Mouse (Mus musculus): ENCODE data around the gene Pbx3. TPM values are rescaled to one million over a fixed set of nuclear protein-coding genes. Genes with fewer than 3 reads are reported as not detected.

Pbx3 gene
- polyA plus RNA-seq, 1 experiment from 2014 or later, result 101 TPM

GRCm38 (mm10) chr2:34162484-34162883, 210.5 kb downstream of the Pbx3 start:
- Histone ChIP-seq H3K4me2 (replicated peaks) (no peak overlapping the region), H3K9ac (replicated peaks) (no peak overlapping the region), H3K9me3 (no peaks in the 10 kb centered on the region), H3K4me3 (replicated peaks) (no peak overlapping the region), H3K4me1 (replicated peaks) (peaks cover 3% of the 10 kb centered on the region; the same call in 1 of the 2 replicates), H3K27me3 (no peaks in the 10 kb centered on the region), H3K36me3 (no peaks in the 10 kb centered on the region), H3K27ac (no peak overlapping the region)
- ATAC-seq, result no peak
- WGBS, result 81% methylated on average over 3 of the region's 3 CpGs

GRCm38 (mm10) chr2:34157746-34158145, 215.2 kb downstream of the Pbx3 start:
- H3K4me1 ChIP-seq (replicated peaks), result 0 out of 2 replicates have a peak, but pooled peaks cover 8% of the 10 kb centered on the region
- H3K36me3 ChIP-seq, result no peaks in the 10 kb centered on the region
- no peak for ATAC-seq
- H3K9me3 ChIP-seq, result no peaks in the 10 kb centered on the region
- 92% methylated on average over 3 of the region's 3 CpGs for WGBS
- H3K4me2 ChIP-seq (replicated peaks), result no peak overlapping the region
- no peak overlapping the region for H3K9ac ChIP-seq (replicated peaks)
- no peaks in the 10 kb centered on the region for H3K27me3 ChIP-seq
- H3K4me3 ChIP-seq (replicated peaks), result no peak overlapping the region
- H3K27ac ChIP-seq, result no peak overlapping the region

- ATAC-seq, result no peak
- no peak overlapping the region for H3K27ac ChIP-seq
- H3K9me3 ChIP-seq, result no peaks in the 10 kb centered on the region
- H3K4me3 ChIP-seq (replicated peaks), result no peak overlapping the region
- no peak overlapping the region for H3K4me2 ChIP-seq (replicated peaks)
- no peaks in the 10 kb centered on the region for H3K27me3 ChIP-seq
- 64% methylated on average over 5 of the region's 5 CpGs for WGBS
- H3K4me1 ChIP-seq (replicated peaks), result 0 out of 2 replicates have a peak, but pooled peaks cover 8% of the 10 kb centered on the region
- H3K9ac ChIP-seq (replicated peaks), result no peak overlapping the region
- H3K36me3 ChIP-seq, result no peaks in the 10 kb centered on the region
Measured at GRCm38 (mm10) chr2:34154833-34155232, 218.1 kb downstream of the Pbx3 start.

GRCm38 (mm10) chr2:34153336-34153735, 219.6 kb downstream of the Pbx3 start:
- Histone ChIP-seq H3K27ac (no peak overlapping the region), H3K36me3 (no peaks in the 10 kb centered on the region), H3K9ac (replicated peaks) (no peak overlapping the region), H3K4me3 (replicated peaks) (no peak overlapping the region), H3K9me3 (no peaks in the 10 kb centered on the region), H3K4me1 (replicated peaks) (0 out of 2 replicates have a peak, but pooled peaks cover 8% of the 10 kb centered on the region), H3K27me3 (no peaks in the 10 kb centered on the region), H3K4me2 (replicated peaks) (no peak overlapping the region)
- no peak for ATAC-seq
- WGBS, result 67% methylated on average over 6 of the region's 6 CpGs

- H3K27me3 ChIP-seq, result no peaks in the 10 kb centered on the region
- H3K4me1 ChIP-seq (replicated peaks), result 0 out of 2 replicates have a peak, but pooled peaks cover 12% of the 10 kb centered on the region
- no peak overlapping the region for H3K27ac ChIP-seq
- H3K4me2 ChIP-seq (replicated peaks), result no peak overlapping the region
- H3K4me3 ChIP-seq (replicated peaks), result no peak overlapping the region
- H3K9ac ChIP-seq (replicated peaks), result no peak overlapping the region
- ATAC-seq, result no peak
- no peaks in the 10 kb centered on the region for H3K36me3 ChIP-seq
- H3K9me3 ChIP-seq, result no peaks in the 10 kb centered on the region
- WGBS, result 86% methylated on average over 4 of the region's 4 CpGs
Measured at GRCm38 (mm10) chr2:34150560-34150959, 222.4 kb downstream of the Pbx3 start.

DNA sequence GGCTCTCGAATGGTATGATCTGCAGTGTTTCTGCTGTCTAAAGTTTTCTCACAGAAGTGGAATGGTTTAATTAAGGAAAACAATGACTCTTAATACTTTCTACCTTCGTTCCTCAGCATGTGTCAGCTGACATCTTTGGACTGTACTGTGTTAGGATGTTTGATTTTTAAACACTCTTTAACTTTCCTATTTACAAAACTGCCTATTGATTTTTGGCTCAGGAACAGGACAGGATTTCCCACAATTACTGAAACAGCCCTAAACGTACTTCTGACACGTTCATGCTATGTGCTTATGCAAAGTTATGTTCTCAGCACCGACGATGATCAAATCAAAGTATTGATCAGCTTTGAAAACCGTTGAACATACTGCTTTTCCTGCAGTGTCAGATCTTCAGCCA, 224.7 kb downstream of the Pbx3 start:
- Histone ChIP-seq H3K36me3 (no peaks in the 10 kb centered on the region), H3K4me1 (replicated peaks) (0 out of 2 replicates have a peak, but pooled peaks cover 9% of the 10 kb centered on the region), H3K4me2 (replicated peaks) (no peak overlapping the region), H3K27ac (no peak overlapping the region), H3K9ac (replicated peaks) (no peak overlapping the region), H3K4me3 (replicated peaks) (no peak overlapping the region), H3K27me3 (no peaks in the 10 kb centered on the region), H3K9me3 (no peaks in the 10 kb centered on the region)
- ATAC-seq, result no peak
- 82% methylated on average over 7 of the region's 7 CpGs for WGBS

GRCm38 (mm10) chr2:34147476-34147875, 225.5 kb downstream of the Pbx3 start:
- Histone ChIP-seq H3K36me3 (no peaks in the 10 kb centered on the region), H3K27ac (0 out of 2 replicates have a peak overlapping the region, but pooled peaks have one; percentile 32), H3K4me1 (replicated peaks) (0 out of 2 replicates have a peak, but pooled peaks cover 7% of the 10 kb centered on the region), H3K4me2 (replicated peaks) (no peak overlapping the region), H3K9ac (replicated peaks) (no peak overlapping the region), H3K4me3 (replicated peaks) (no peak overlapping the region), H3K27me3 (no peaks in the 10 kb centered on the region), H3K9me3 (no peaks in the 10 kb centered on the region)
- WGBS, result 74% methylated on average over 14 of the region's 14 CpGs
- ATAC-seq, result no peak

- Histone ChIP-seq H3K27me3 (no peaks in the 10 kb centered on the region), H3K4me3 (replicated peaks) (no peak overlapping the region), H3K27ac (no peak overlapping the region), H3K9me3 (no peaks in the 10 kb centered on the region), H3K36me3 (no peaks in the 10 kb centered on the region), H3K9ac (replicated peaks) (no peak overlapping the region), H3K4me1 (replicated peaks) (0 out of 2 replicates have a peak, but pooled peaks cover 7% of the 10 kb centered on the region), H3K4me2 (replicated peaks) (no peak overlapping the region)
- WGBS, result 77% methylated on average over 4 of the region's 4 CpGs
- no peak for ATAC-seq
Measured at GRCm38 (mm10) chr2:34147036-34147435, 225.9 kb downstream of the Pbx3 start.

DNA sequence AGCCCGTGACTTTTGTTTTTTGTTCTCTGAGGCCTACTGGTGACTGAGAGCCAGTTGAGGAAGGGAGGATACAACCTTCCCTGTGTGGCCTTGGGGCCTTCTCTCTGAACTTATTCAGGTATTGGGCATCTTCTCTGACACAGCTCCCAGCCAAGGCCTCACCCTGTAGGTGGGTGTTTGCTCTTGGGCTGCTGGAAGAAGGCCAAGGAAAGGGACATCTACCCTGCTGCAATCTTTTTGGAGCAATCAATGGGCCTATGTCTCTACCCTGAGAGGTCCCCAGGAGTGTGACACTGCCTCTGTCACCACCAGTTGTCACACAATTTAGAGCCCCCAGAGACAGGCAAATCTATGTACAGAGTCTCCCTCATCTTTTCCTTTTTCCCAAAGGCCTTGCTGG, 226.5 kb downstream of the Pbx3 start:
- WGBS, result 87% methylated on average over 1 of the region's 1 CpGs

DNA sequence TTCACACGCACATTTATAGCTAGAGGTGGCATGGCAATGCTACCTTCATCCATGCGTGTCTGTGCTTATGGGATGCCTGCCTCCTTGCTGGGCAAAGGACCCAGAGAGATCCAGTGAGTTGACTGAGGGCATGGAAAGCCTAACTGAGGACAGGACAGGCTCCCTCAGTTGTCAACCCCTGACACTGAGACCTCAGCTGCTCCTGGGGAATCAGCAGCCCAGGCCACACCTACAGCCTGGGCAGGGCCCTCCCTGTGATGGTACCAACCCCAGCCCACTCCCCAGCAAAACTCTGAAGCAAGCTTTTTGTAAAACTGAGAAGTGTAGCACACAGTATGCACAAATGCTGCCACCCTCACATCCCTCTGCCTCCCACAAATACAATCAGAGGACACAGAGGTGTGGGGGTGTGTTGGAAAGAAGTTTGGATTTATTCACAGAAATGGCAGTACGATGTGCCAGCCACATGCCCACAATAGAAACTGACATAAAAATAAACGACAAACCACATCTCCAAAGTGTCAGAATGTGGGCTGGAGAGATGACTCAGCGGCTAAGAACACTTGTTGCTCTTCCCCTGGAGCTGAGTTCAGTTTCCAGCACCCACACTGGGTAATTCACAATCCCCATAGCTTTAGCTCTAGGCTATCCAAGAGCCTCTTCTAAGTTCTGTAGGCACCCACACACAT, 233.3 kb downstream of the Pbx3 start:
- no peaks in the 10 kb centered on the region for H3K9me3 ChIP-seq
- 90% methylated on average over 5 of the region's 5 CpGs for WGBS
- H3K9ac ChIP-seq (replicated peaks), result no peak overlapping the region
- ATAC-seq, result no peak
- no peaks in the 10 kb centered on the region for H3K27me3 ChIP-seq
- H3K4me3 ChIP-seq (replicated peaks), result no peak overlapping the region
- H3K4me1 ChIP-seq (replicated peaks), result peaks cover 10% of the 10 kb centered on the region
- H3K27ac ChIP-seq, result no peak overlapping the region
- H3K36me3 ChIP-seq, result no peaks in the 10 kb centered on the region
- H3K4me2 ChIP-seq (replicated peaks), result no peak overlapping the region

More for the DNA sequence above, 226.5 kb downstream of the Pbx3 start:
- H3K4me1 ChIP-seq (replicated peaks), result 0 out of 2 replicates have a peak, but pooled peaks cover 7% of the 10 kb centered on the region
- no peaks in the 10 kb centered on the region for H3K36me3 ChIP-seq
- no peak for ATAC-seq
- no peak overlapping the region for H3K27ac ChIP-seq
- no peaks in the 10 kb centered on the region for H3K27me3 ChIP-seq
- H3K4me2 ChIP-seq (replicated peaks), result no peak overlapping the region
- no peak overlapping the region for H3K9ac ChIP-seq (replicated peaks)
- H3K9me3 ChIP-seq, result no peaks in the 10 kb centered on the region
- no peak overlapping the region for H3K4me3 ChIP-seq (replicated peaks)

- H3K36me3 ChIP-seq, result no peaks in the 10 kb centered on the region
- H3K27me3 ChIP-seq, result no peaks in the 10 kb centered on the region
- H3K4me2 ChIP-seq (replicated peaks), result no peak overlapping the region
- ATAC-seq, result no peak
- H3K4me3 ChIP-seq (replicated peaks), result no peak overlapping the region
- 43% methylated on average over 7 of the region's 7 CpGs for WGBS
- H3K4me1 ChIP-seq (replicated peaks), result peaks cover 14% of the 10 kb centered on the region
- H3K9ac ChIP-seq (replicated peaks), result no peak overlapping the region
- no peak overlapping the region for H3K27ac ChIP-seq
- no peaks in the 10 kb centered on the region for H3K9me3 ChIP-seq
Measured at GRCm38 (mm10) chr2:34135316-34135715, 237.6 kb downstream of the Pbx3 start.

- H3K4me1 ChIP-seq (replicated peaks), result peaks cover 33% of the 10 kb centered on the region
- no peak overlapping the region for H3K4me2 ChIP-seq (replicated peaks)
- no peak overlapping the region for H3K27ac ChIP-seq
- no peak for ATAC-seq
- H3K36me3 ChIP-seq, result no peaks in the 10 kb centered on the region
- H3K9ac ChIP-seq (replicated peaks), result no peak overlapping the region
- H3K4me3 ChIP-seq (replicated peaks), result no peak overlapping the region
- H3K9me3 ChIP-seq, result no peaks in the 10 kb centered on the region
- H3K27me3 ChIP-seq, result no peaks in the 10 kb centered on the region
- WGBS, result 95% methylated on average over 1 of the region's 1 CpGs
Measured at GRCm38 (mm10) chr2:34132751-34133150, 240.2 kb downstream of the Pbx3 start.

Data from midbrain, embryonic 13.5 days (tissue).